Mouse (Mus musculus): ENCODE measurements around the gene Fam227a. TPM values are rescaled to one million over a fixed set of nuclear protein-coding genes. Genes with fewer than 3 reads are reported as not detected.

Fam227a gene
- 2.2 and 2.5 TPM in 2 replicates for polyA plus RNA-seq (2015; fragmentation: Nextera tagmentation; extraction: Ambion mirVana)

GRCm38 (mm10) chr15:79658531-79659375 lies at the start of gene Fam227a, which contains the start of gene Cby1:
Gene Fam227a, minus strand, starts transcription at chr15:79658956.
Gene Cby1, plus strand, starts transcription at chr15:79659199.
- ATAC-seq (ENCODE audit: insufficient number of reproducible peaks, insufficient read depth, low FRiP score, low TSS enrichment, low read depth): peak; percentile 84
- under 1% methylated on average over 55 of the region's 55 CpGs for WGBS
- peak within 1 kb of the TSS; percentile 81 for H3K9ac ChIP-seq

GRCm38 (mm10) chr15:79708229-79708822 lies 49.6 kb upstream of the Fam227a start:
- H3K9ac ChIP-seq: no peak overlapping the region
- no peak overlapping the region for H3K4me2 ChIP-seq
- 84% methylated on average over 5 of the region's 5 CpGs for WGBS
- no peaks in the 10 kb centered on the region for H3K4me1 ChIP-seq
- no peak for ATAC-seq (ENCODE audit: insufficient number of reproducible peaks, insufficient read depth, low FRiP score, low TSS enrichment, low read depth)
- peaks cover 69% of the 10 kb centered on the region for H3K36me3 ChIP-seq
- H3K9me3 ChIP-seq: no peaks in the 10 kb centered on the region
- no peak overlapping the region for H3K27ac ChIP-seq
- H3K4me3 ChIP-seq: no peak overlapping the region
- H3K27me3 ChIP-seq: no peaks in the 10 kb centered on the region

More at GRCm38 (mm10) chr15:79658531-79659375, at the start of gene Fam227a, which contains the start of gene Cby1:
- Histone ChIP-seq H3K27ac (peak within 1 kb of the TSS; percentile 91), H3K36me3 (peaks cover 23% of the 10 kb centered on the region), H3K4me3 (peak within 1 kb of the TSS; percentile 58), H3K9me3 (no peaks in the 10 kb centered on the region), H3K4me1 (peaks cover 9% of the 10 kb centered on the region), H3K27me3 (no peaks in the 10 kb centered on the region), H3K4me2 (peak within 1 kb of the TSS; percentile 91)

GRCm38 (mm10) chr15:79706603-79707214 lies 48.0 kb upstream of the Fam227a start:
- H3K36me3 ChIP-seq: peaks cover 53% of the 10 kb centered on the region
- no peak overlapping the region for H3K9ac ChIP-seq
- H3K27me3 ChIP-seq: no peaks in the 10 kb centered on the region
- H3K4me1 ChIP-seq: no peaks in the 10 kb centered on the region
- no peak overlapping the region for H3K27ac ChIP-seq
- ATAC-seq (ENCODE audit: insufficient number of reproducible peaks, insufficient read depth, low FRiP score, low TSS enrichment, low read depth): no peak
- WGBS: 86% methylated on average over 17 of the region's 17 CpGs
- no peak overlapping the region for H3K4me3 ChIP-seq
- H3K9me3 ChIP-seq: no peaks in the 10 kb centered on the region
- no peak overlapping the region for H3K4me2 ChIP-seq

- H3K9ac ChIP-seq: 0 out of 2 replicates have a peak overlapping the region, but pooled peaks have one; percentile 40
Measured at GRCm38 (mm10) chr15:79697558-79698187, 38.9 kb upstream of the Fam227a start.

GRCm38 (mm10) chr15:79697011-79697410 lies 38.3 kb upstream of the Fam227a start:
- H3K4me3 ChIP-seq: no peak overlapping the region
- 82% methylated on average over 6 of the region's 6 CpGs for WGBS
- no peaks in the 10 kb centered on the region for H3K27me3 ChIP-seq
- ATAC-seq (ENCODE audit: insufficient number of reproducible peaks, insufficient read depth, low FRiP score, low TSS enrichment, low read depth): no peak
- peaks cover 36% of the 10 kb centered on the region for H3K36me3 ChIP-seq
- H3K9ac ChIP-seq: 0 out of 2 replicates have a peak overlapping the region, but pooled peaks have one; percentile 40
- H3K27ac ChIP-seq: no peak overlapping the region
- H3K4me1 ChIP-seq: peaks cover 16% of the 10 kb centered on the region
- H3K4me2 ChIP-seq: no peak overlapping the region
- H3K9me3 ChIP-seq: no peaks in the 10 kb centered on the region

More at GRCm38 (mm10) chr15:79697558-79698187, 38.9 kb upstream of the Fam227a start:
- Histone ChIP-seq H3K4me2 (no peak overlapping the region), H3K36me3 (peaks cover 36% of the 10 kb centered on the region), H3K4me3 (no peak overlapping the region), H3K4me1 (peaks cover 9% of the 10 kb centered on the region), H3K9me3 (no peaks in the 10 kb centered on the region), H3K27me3 (no peaks in the 10 kb centered on the region), H3K27ac (no peak overlapping the region)
- ATAC-seq (ENCODE audit: insufficient number of reproducible peaks, insufficient read depth, low FRiP score, low TSS enrichment, low read depth): no peak
- 85% methylated on average over 9 of the region's 9 CpGs for WGBS

- Histone ChIP-seq H3K4me1 (peaks cover 20% of the 10 kb centered on the region), H3K36me3 (peaks cover 36% of the 10 kb centered on the region), H3K9me3 (no peaks in the 10 kb centered on the region), H3K27ac (no peak overlapping the region), H3K27me3 (no peaks in the 10 kb centered on the region), H3K4me3 (no peak overlapping the region), H3K9ac (no peak overlapping the region), H3K4me2 (no peak overlapping the region)
- ATAC-seq (ENCODE audit: insufficient number of reproducible peaks, insufficient read depth, low FRiP score, low TSS enrichment, low read depth): no peak
- 80% methylated on average over 2 of the region's 2 CpGs for WGBS
Measured at GRCm38 (mm10) chr15:79696508-79696907, 37.8 kb upstream of the Fam227a start.

- Histone ChIP-seq H3K9me3 (no peaks in the 10 kb centered on the region), H3K4me2 (no peak overlapping the region), H3K27me3 (no peaks in the 10 kb centered on the region), H3K9ac (no peak overlapping the region), H3K27ac (no peak overlapping the region), H3K36me3 (peaks cover 36% of the 10 kb centered on the region), H3K4me3 (no peak overlapping the region), H3K4me1 (peaks cover 20% of the 10 kb centered on the region)
- no peak for ATAC-seq (ENCODE audit: insufficient number of reproducible peaks, insufficient read depth, low FRiP score, low TSS enrichment, low read depth)
- 69% methylated on average over 3 of the region's 3 CpGs for WGBS
Measured at GRCm38 (mm10) chr15:79695516-79695915, 36.8 kb upstream of the Fam227a start.

- no peak overlapping the region for H3K9ac ChIP-seq
- ATAC-seq (ENCODE audit: insufficient number of reproducible peaks, insufficient read depth, low FRiP score, low TSS enrichment, low read depth): no peak
- 88% methylated on average over 4 of the region's 4 CpGs for WGBS
- no peak overlapping the region for H3K27ac ChIP-seq
- no peak overlapping the region for H3K4me3 ChIP-seq
- no peaks in the 10 kb centered on the region for H3K9me3 ChIP-seq
- H3K4me2 ChIP-seq: no peak overlapping the region
- H3K4me1 ChIP-seq: peaks cover 27% of the 10 kb centered on the region
- H3K27me3 ChIP-seq: no peaks in the 10 kb centered on the region
- peaks cover 35% of the 10 kb centered on the region for H3K36me3 ChIP-seq
Measured at GRCm38 (mm10) chr15:79694512-79694911, 35.8 kb upstream of the Fam227a start.

GRCm38 (mm10) chr15:79693740-79694139 lies 35.0 kb upstream of the Fam227a start:
- 83% methylated on average over 11 of the region's 11 CpGs for WGBS
- Histone ChIP-seq H3K4me3 (no peak overlapping the region), H3K9ac (no peak overlapping the region), H3K36me3 (peaks cover 29% of the 10 kb centered on the region), H3K4me1 (peaks cover 27% of the 10 kb centered on the region), H3K9me3 (no peaks in the 10 kb centered on the region), H3K27me3 (no peaks in the 10 kb centered on the region), H3K4me2 (no peak overlapping the region), H3K27ac (no peak overlapping the region; the same call in 1 of the 2 replicates)
- no peak for ATAC-seq (ENCODE audit: insufficient number of reproducible peaks, insufficient read depth, low FRiP score, low TSS enrichment, low read depth)

- no peak for ATAC-seq (ENCODE audit: insufficient number of reproducible peaks, insufficient read depth, low FRiP score, low TSS enrichment, low read depth)
- peak overlapping the region; percentile 86 for H3K4me2 ChIP-seq
- H3K27ac ChIP-seq: no peak overlapping the region
- no peak overlapping the region; the same call in 1 of the 2 replicates for H3K4me3 ChIP-seq
- H3K4me1 ChIP-seq: peaks cover 33% of the 10 kb centered on the region
- 0 out of 2 replicates have a peak overlapping the region, but pooled peaks have one; percentile 1 for H3K9ac ChIP-seq
- H3K9me3 ChIP-seq: no peaks in the 10 kb centered on the region
- 56% methylated on average over 5 of the region's 5 CpGs for WGBS
- H3K36me3 ChIP-seq: peaks cover 28% of the 10 kb centered on the region
- H3K27me3 ChIP-seq: no peaks in the 10 kb centered on the region
Measured at GRCm38 (mm10) chr15:79692334-79692733, 33.6 kb upstream of the Fam227a start.

- WGBS: under 1% methylated on average over 45 of the region's 53 CpGs
- H3K4me2 ChIP-seq: peak overlapping the region; percentile 86
- peak; percentile 17 for ATAC-seq (ENCODE audit: insufficient number of reproducible peaks, insufficient read depth, low FRiP score, low TSS enrichment, low read depth)
Measured at GRCm38 (mm10) chr15:79691023-79691508, 32.3 kb upstream of the Fam227a start.

More at GRCm38 (mm10) chr15:79691023-79691508, 32.3 kb upstream of the Fam227a start:
- no peaks in the 10 kb centered on the region for H3K27me3 ChIP-seq
- no peaks in the 10 kb centered on the region for H3K9me3 ChIP-seq
- H3K9ac ChIP-seq: peak overlapping the region; percentile 94
- H3K36me3 ChIP-seq: peaks cover 16% of the 10 kb centered on the region
- H3K4me3 ChIP-seq: peak overlapping the region; percentile 68
- peak overlapping the region; percentile 83 for H3K27ac ChIP-seq
- peaks cover 40% of the 10 kb centered on the region for H3K4me1 ChIP-seq

Data from embryonic facial prominence, embryonic 13.5 days (tissue).